Mouse (Mus musculus) bone marrow macrophage, adult 2 months (primary cell): ENCODE measurements around the gene Usp54. TPM values are rescaled to one million over a fixed set of nuclear protein-coding genes. Genes with fewer than 3 reads are reported as not detected.

Experiments
- H3K27ac ChIP-seq: 2 replicates; pipeline ENCODE4 v1.5.1; 2012; ENCODE audit warnings: low read depth, low read length; ENCODE audit not compliant: insufficient read depth
- H3K4me1 ChIP-seq: 2 replicates; pipeline ENCODE4 v1.6.1; 2012; ENCODE audit warnings: low read length; ENCODE audit not compliant: control insufficient read depth, insufficient read depth
- H3K4me3 ChIP-seq: 2 replicates; pipeline ENCODE4 v1.5.1; 2012; ENCODE audit warnings: mild to moderate bottlenecking, low read length, moderate library complexity; ENCODE audit not compliant: insufficient read depth
- CTCF ChIP-seq: IDR thresholded peaks from 2 replicates; pipeline ENCODE4 v1.5.1; 2012; ENCODE audit warnings: low read depth, mild to moderate bottlenecking, low read length, moderate library complexity
- POLR2A ChIP-seq: IDR thresholded peaks from 2 replicates; pipeline ENCODE4 v1.6.1; 2012; ENCODE audit warnings: mild to moderate bottlenecking, low read depth, low read length, borderline replicate concordance
- polyA plus RNA-seq: library from polyadenylated mRNA; stranded (reverse); fragments of >200 nt; gene quantifications from 2 replicates; pipeline ENCODE4 v1.2.4, GENCODE M21; 2012; ENCODE audit not compliant: missing spikeins, insufficient read depth, insufficient read length

Gene Usp54
- polyA plus RNA-seq = 2.9 and 3.4 TPM in 2 replicates

DNA sequence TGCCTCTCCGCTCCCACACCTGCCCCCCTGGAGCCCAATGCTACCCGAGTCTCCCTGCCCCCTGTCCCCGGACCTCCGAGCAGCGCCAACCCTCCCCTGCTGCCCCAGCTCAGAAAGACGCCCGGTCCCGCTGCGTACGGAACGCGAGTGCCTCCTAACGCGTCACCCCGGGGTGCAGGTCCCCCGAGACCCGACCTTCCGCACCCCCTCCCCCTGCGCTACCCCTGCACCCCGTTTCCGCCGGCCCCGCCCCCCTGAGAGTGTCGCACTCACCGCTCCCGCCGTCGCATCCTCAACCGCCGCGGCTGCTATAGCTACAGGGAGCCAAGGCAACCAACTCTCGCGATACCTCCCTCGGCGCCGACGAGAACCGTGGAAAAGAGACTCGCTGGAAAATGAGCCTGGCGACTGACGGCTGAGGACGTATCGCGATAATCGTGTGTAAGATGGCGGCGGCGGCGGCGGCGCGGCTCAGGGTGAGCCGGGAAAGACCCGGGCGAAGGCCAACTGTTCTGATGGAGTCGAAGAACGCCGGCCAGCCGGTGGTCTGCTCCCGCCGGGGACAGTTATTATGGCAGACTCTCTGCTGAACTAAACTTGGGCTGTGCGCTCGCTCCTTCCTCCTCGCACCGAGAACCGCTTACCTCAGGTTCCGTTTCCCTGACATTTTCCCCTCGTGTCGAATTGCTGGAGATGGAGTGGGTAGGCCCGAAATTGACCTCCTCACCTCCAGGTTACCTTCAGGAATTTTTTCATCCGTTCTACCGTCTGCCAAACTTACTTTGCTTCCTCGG, at the start of gene Usp54:
TSS of gene Usp54 (minus strand) at position 420 of the 794 bp plus-strand sequence.
- H3K4me1 ChIP-seq = peaks cover 5% of the 10 kb centered on the region

DNA sequence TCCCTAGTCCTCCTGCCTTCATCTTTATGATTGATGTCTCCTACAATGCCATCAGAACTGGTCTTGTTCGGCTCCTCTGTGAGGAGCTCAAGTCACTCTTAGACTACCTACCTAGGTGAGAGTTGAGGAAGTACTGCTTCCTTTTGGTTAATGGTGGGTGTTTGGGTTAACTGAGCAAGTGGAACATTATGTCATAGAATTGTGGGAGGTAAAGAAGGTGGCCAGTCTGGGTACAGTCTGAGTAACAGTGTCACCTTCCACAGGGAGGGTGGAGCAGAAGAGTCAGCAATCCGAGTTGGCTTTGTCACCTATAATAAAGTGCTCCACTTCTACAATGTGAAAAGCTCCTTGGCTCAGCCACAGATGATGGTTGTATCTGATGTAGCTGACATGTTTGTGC, 48.1 kb upstream of the Usp54 start:
- H3K27ac ChIP-seq = no peak overlapping the region
- H3K4me3 ChIP-seq = no peak overlapping the region
- H3K4me1 ChIP-seq = peaks cover 8% of the 10 kb centered on the region
- no peak for TF ChIP-seq POLR2A
- no peak for TF ChIP-seq CTCF

More for the DNA sequence above, at the start of gene Usp54:
- peak within 1 kb of the TSS; percentile 96 for H3K4me3 ChIP-seq
- no peak for TF ChIP-seq POLR2A
- no peak for TF ChIP-seq CTCF
- H3K27ac ChIP-seq = peak within 1 kb of the TSS; percentile 86

DNA sequence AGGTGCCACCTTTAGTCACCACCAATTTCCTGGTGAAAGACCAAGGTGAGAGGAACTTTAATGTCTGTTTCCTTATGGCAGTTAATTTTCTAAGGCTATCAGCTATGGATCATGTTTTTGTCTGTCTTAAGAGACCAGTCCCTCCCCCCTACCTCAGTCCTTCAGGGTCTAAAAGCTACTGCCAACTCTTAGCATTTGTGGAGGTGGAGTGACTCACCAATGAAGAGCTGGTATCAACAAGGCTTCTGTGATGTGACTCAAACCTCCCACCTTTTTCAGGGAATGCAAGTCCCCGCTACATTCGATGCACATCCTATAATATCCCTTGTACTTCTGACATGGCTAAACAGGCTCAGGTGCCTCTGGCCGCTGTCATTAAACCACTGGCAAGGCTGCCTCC, 45.7 kb upstream of the Usp54 start:
- Histone ChIP-seq H3K27ac (no peak overlapping the region), H3K4me3 (no peak overlapping the region), H3K4me1 (peaks cover 9% of the 10 kb centered on the region)
- TF ChIP-seq CTCF (no peak), POLR2A (no peak)

DNA sequence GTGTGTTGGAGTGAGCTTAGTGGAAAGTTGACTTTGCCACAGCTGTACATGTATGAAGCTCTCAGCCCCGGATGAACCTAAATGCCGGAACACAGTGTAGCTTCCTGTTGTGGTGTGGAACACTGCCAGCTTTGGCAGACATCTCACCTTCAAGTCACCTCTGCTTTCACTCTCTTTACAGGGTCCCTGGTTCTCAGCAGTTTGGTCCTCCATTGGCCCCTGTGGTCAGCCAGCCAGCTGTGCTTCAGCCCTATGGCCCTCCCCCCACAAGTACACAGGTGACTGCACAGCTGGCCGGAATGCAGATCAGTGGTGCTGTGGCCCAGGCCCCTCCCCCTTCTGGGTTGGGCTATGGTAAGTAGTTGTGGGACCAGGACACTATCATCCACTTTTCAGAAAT, 41.6 kb upstream of the Usp54 start:
- Histone ChIP-seq H3K4me1 (peaks cover 11% of the 10 kb centered on the region), H3K4me3 (no peak overlapping the region), H3K27ac (no peak overlapping the region)
- TF ChIP-seq POLR2A = no peak
- TF ChIP-seq CTCF = no peak

DNA sequence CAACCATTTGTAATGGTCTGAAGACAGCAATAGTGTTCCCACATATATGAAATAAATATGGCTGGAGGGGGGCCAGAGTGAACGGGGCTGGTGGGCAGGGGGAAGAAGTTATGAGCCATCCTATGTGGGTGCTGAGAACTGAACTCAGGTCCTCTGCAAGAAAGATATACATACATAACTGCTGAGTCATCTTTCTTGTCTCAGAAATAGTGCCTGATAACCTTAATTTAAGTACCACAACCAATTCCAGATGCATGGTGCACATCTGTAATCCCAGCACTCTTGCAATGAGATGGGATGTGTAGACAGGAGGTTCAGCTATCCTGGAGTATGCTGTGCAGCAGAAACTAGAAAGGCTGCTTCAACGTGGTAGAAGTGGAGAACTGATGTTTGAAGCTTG, 40.9 kb upstream of the Usp54 start:
- Histone ChIP-seq H3K27ac (no peak overlapping the region), H3K4me3 (no peak overlapping the region), H3K4me1 (peaks cover 11% of the 10 kb centered on the region)
- TF ChIP-seq POLR2A (no peak), CTCF (no peak)

DNA sequence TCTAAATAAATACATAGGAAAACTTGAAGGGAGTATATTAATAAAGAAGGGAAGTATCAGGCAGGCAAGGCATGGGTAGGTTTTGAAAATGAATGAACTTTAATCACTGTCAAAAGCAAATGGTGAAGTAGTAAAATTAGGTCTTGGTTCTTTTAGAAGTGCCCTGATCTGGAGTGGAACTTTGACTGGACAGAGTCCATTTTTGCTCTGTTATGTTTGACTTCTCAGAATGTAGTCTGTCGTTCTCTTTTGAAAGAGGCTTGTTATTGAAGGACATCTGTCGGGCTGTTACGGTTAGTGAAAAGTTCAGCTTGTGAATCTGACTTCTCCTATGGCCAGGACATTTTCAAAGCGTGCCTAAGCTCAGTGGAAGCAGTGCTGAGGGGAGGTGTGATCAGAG, 37.0 kb upstream of the Usp54 start:
- Histone ChIP-seq H3K4me3 (no peak overlapping the region), H3K4me1 (peaks cover 9% of the 10 kb centered on the region; the same call in 1 of the 2 replicates), H3K27ac (no peak overlapping the region)
- TF ChIP-seq CTCF (no peak), POLR2A (no peak)

DNA sequence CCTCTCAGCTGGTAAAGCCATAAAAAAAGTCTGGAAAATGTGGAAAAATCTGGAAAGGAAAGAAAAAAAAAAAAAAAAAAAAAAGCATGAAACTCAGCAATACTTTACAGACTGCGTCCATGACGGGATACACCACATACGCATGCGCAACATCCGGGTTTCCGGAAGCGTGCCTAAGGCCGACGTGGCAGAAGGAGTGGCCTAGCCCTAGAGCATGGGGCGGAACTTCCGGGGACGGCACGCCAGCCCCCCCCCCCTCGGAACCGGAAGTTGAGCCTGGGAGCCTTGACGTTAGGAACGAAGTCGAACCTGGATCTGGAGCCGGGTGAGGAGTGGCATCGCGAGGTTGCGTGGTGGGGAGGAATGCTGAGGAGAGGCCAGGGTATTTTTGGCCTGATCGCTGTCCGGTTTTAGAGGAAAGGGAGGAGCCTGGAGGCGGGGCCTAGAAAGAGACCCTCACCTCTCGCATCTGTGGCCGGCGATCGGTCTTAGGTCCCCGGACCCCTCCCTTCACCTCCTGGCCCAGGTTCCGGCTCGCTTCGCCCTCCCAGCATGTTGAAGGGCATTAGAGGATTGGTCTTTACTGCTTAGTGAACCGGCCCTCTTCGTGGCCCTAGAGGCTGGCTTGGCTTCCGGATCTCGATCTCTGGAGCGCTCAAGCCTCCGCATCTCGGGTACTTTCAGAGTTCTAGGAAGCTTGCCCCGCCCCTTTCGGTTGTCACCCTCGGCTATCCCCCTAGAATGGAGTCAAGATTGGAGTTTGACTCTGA, 33.4 kb upstream of the Usp54 start, which contains the start of gene Sec24c:
TSS of gene Sec24c (plus strand) at position 245 of the 770 bp plus-strand sequence.
- Histone ChIP-seq H3K4me3 (peak within 1 kb of the TSS; percentile 88), H3K4me1 (peaks cover 4% of the 10 kb centered on the region; the same call in 1 of the 2 replicates), H3K27ac (peak within 1 kb of the TSS; percentile 80)
- TF ChIP-seq POLR2A = no peak
- no peak for TF ChIP-seq CTCF

DNA sequence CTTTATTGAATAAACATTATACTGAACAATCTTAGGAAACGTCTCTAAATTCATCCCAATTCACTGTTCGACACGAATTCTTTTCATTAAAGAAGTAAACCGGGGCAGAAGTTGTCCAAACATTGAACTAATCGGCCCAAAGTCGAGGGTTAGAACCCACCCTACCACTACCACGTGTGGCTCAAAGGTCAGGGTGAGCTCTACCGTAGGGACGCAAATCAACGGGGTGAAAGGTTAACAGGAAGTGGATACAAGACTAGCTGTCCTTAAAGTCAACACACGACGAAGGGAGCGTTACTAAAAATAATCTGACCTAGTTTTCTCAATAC, 32.8 kb upstream of the Usp54 start:
- peaks cover 4% of the 10 kb centered on the region; the same call in 1 of the 2 replicates for H3K4me1 ChIP-seq
- TF ChIP-seq CTCF (no peak), POLR2A (no peak)
- peak overlapping the region; percentile 61 for H3K27ac ChIP-seq
- peak overlapping the region; percentile 36 for H3K4me3 ChIP-seq

DNA sequence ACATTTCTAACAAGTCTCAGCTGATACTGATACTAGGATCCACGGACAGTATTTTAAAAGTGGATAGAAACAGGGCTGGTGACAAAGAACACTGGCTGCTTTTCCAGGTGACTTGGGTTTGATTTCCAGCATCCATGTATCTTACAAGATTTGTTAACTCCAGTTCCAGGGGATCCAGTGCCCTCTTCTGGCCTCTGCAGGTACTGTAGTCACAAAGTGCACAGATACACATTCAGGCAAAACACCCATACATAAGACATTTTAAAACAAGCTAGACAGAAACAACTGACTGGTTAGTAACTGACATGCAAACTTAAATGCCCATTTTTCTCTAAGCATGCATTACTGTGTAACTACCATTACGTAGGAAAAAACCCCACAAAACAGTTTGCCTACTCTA, 32.1 kb upstream of the Usp54 start:
- peaks cover 4% of the 10 kb centered on the region; the same call in 1 of the 2 replicates for H3K4me1 ChIP-seq
- H3K27ac ChIP-seq = peak overlapping the region; percentile 13; the same call in 1 of the 2 replicates
- H3K4me3 ChIP-seq = no peak overlapping the region
- TF ChIP-seq POLR2A = no peak
- TF ChIP-seq CTCF = no peak

DNA sequence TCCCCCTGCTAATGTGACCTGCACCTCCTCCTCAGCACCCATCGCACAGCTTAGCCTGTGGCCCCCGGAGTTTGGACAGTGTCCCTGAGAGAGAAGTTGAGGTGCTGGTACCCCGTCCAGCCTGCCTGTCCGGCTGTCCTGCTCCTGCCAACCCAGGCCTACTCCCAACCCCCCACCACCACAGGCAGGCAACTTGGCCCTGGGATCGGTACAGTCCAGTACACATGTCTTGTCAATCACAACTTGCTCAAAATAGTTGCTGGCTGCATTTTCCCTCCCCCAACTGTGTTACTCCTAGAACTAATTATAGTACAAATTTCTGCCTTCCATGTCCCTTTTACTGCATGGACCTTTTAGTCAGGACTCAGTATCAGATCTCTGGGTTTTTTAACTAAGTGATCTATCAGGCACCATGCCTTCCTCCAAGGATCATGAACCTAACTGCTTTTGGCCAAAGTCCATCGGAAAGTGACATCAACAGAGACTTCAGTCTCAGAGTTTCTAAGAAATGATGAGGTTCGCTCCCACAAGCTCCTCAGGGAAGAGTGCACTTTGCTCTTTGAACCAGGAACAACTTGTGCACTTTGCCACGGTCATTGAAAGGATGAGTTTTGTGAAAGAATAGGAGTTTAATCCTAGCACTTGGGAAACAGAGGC, 27.4 kb upstream of the Usp54 start, which contains the start of gene Synpo2l:
TSS of gene Synpo2l (minus strand) at position 201 of the 657 bp plus-strand sequence.
- H3K4me1 ChIP-seq = peaks cover 1% of the 10 kb centered on the region; the same call in 1 of the 2 replicates
- H3K4me3 ChIP-seq = no peak within 1 kb of the TSS
- TF ChIP-seq CTCF = no peak
- no peak for TF ChIP-seq POLR2A
- no peak within 1 kb of the TSS for H3K27ac ChIP-seq
